Mouse (Mus musculus): ENCODE data around the gene Gm10799. TPM values are rescaled to one million over a fixed set of nuclear protein-coding genes. Genes with fewer than 3 reads are reported as not detected.
A peak's percentile ranks its signal among the peaks of the same experiment; 100 is the strongest.
"Not testable (repeated sequence)": the region's sequence is repeated elsewhere in the genome, so short reads cannot be mapped to it uniquely, and the experiment has no call there.

The Gm10799 gene
- not detected in 2 replicates for polyA plus RNA-seq (2015; fragmentation: Nextera tagmentation; extraction: Ambion mirVana)

GRCm38 (mm10) chr2:104068450-104068849, at the start of gene Gm10799:
Gene Gm10799 (minus strand): TSS chr2:104068550.
- Histone ChIP-seq H3K27ac (replicated peaks) (peak within 1 kb of the TSS; percentile 86), H3K4me2 (peak within 1 kb of the TSS; percentile 75), H3K36me3 (replicated peaks) (peaks cover 11% of the 10 kb centered on the region; the same call in 1 of the 2 replicates), H3K4me1 (replicated peaks) (peaks cover 56% of the 10 kb centered on the region)
- not testable (repeated sequence) for ATAC-seq (ENCODE audit: insufficient read depth); H3K9ac ChIP-seq; H3K9me3 ChIP-seq (replicated peaks); H3K4me3 ChIP-seq (replicated peaks); H3K27me3 ChIP-seq
- WGBS (ENCODE audit: insufficient replicate concordance), result 22% methylated on average over 7 of the region's 7 CpGs

GRCm38 (mm10) chr2:104117173-104117572, 48.8 kb upstream of the Gm10799 start:
- H3K27me3 ChIP-seq; H3K4me2 ChIP-seq; H3K9me3 ChIP-seq (replicated peaks); H3K4me3 ChIP-seq (replicated peaks); ATAC-seq (ENCODE audit: insufficient read depth); H3K9ac ChIP-seq: not testable (repeated sequence)
- peak overlapping the region; percentile 38; the same call in 1 of the 2 replicates for H3K27ac ChIP-seq (replicated peaks)
- H3K36me3 ChIP-seq (replicated peaks), result peaks cover 24% of the 10 kb centered on the region
- H3K4me1 ChIP-seq (replicated peaks), result peaks cover 51% of the 10 kb centered on the region

- no peak overlapping the region for H3K4me2 ChIP-seq
- no peak overlapping the region for H3K27ac ChIP-seq (replicated peaks)
- 79% methylated on average over 3 of the region's 3 CpGs for WGBS (ENCODE audit: insufficient replicate concordance)
- no peaks in the 10 kb centered on the region for H3K9me3 ChIP-seq (replicated peaks)
- H3K4me1 ChIP-seq (replicated peaks), result peaks cover 38% of the 10 kb centered on the region
- ATAC-seq (ENCODE audit: insufficient read depth), result no peak
- no peak overlapping the region for H3K9ac ChIP-seq
- no peaks in the 10 kb centered on the region for H3K27me3 ChIP-seq
- no peak overlapping the region for H3K4me3 ChIP-seq (replicated peaks)
- H3K36me3 ChIP-seq (replicated peaks), result peaks cover 33% of the 10 kb centered on the region
Measured at GRCm38 (mm10) chr2:104114898-104115297, 46.5 kb upstream of the Gm10799 start.

GRCm38 (mm10) chr2:104113563-104113962, 45.2 kb upstream of the Gm10799 start:
- 0 out of 2 replicates have a peak overlapping the region, but pooled peaks have one; percentile 19 for H3K27ac ChIP-seq (replicated peaks)
- H3K9me3 ChIP-seq (replicated peaks); H3K4me3 ChIP-seq (replicated peaks); H3K4me2 ChIP-seq; H3K27me3 ChIP-seq; H3K9ac ChIP-seq: not testable (repeated sequence)
- peak; percentile 67 for ATAC-seq (ENCODE audit: insufficient read depth)
- H3K4me1 ChIP-seq (replicated peaks), result peaks cover 34% of the 10 kb centered on the region
- peaks cover 32% of the 10 kb centered on the region for H3K36me3 ChIP-seq (replicated peaks)

GRCm38 (mm10) chr2:104111170-104111797, 42.9 kb upstream of the Gm10799 start:
- H3K9me3 ChIP-seq (replicated peaks); H3K27me3 ChIP-seq; H3K9ac ChIP-seq; H3K4me2 ChIP-seq; ATAC-seq (ENCODE audit: insufficient read depth); H3K27ac ChIP-seq (replicated peaks); H3K4me3 ChIP-seq (replicated peaks): not testable (repeated sequence)
- no CpG with 5 or more reads among the region's 1 CpGs for WGBS (ENCODE audit: insufficient replicate concordance)
- Histone ChIP-seq H3K4me1 (replicated peaks) (peaks cover 47% of the 10 kb centered on the region), H3K36me3 (replicated peaks) (peaks cover 40% of the 10 kb centered on the region)

- WGBS (ENCODE audit: insufficient replicate concordance), result 66% methylated on average over 4 of the region's 4 CpGs
- Histone ChIP-seq H3K9me3 (replicated peaks) (no peaks in the 10 kb centered on the region), H3K27ac (replicated peaks) (0 out of 2 replicates have a peak overlapping the region, but pooled peaks have one; percentile 2), H3K4me3 (replicated peaks) (no peak overlapping the region), H3K4me1 (replicated peaks) (peaks cover 52% of the 10 kb centered on the region), H3K4me2 (no peak overlapping the region), H3K27me3 (no peaks in the 10 kb centered on the region), H3K36me3 (replicated peaks) (peaks cover 49% of the 10 kb centered on the region), H3K9ac (no peak overlapping the region)
- no peak for ATAC-seq (ENCODE audit: insufficient read depth)
Measured at GRCm38 (mm10) chr2:104110031-104110430, 41.7 kb upstream of the Gm10799 start.

- Histone ChIP-seq H3K27ac (replicated peaks) (0 out of 2 replicates have a peak overlapping the region, but pooled peaks have one; percentile 22), H3K9ac (no peak overlapping the region), H3K27me3 (no peaks in the 10 kb centered on the region), H3K4me1 (replicated peaks) (peaks cover 56% of the 10 kb centered on the region), H3K4me3 (replicated peaks) (no peak overlapping the region), H3K36me3 (replicated peaks) (peaks cover 48% of the 10 kb centered on the region), H3K4me2 (no peak overlapping the region), H3K9me3 (replicated peaks) (no peaks in the 10 kb centered on the region)
- 28% methylated on average over 2 of the region's 2 CpGs for WGBS (ENCODE audit: insufficient replicate concordance)
- no peak for ATAC-seq (ENCODE audit: insufficient read depth)
Measured at GRCm38 (mm10) chr2:104109528-104109927, 41.2 kb upstream of the Gm10799 start.

GRCm38 (mm10) chr2:104109021-104109420, 40.7 kb upstream of the Gm10799 start:
- not testable (repeated sequence) for H3K9me3 ChIP-seq (replicated peaks); H3K27ac ChIP-seq (replicated peaks); H3K4me2 ChIP-seq; H3K27me3 ChIP-seq; ATAC-seq (ENCODE audit: insufficient read depth); H3K4me3 ChIP-seq (replicated peaks); H3K9ac ChIP-seq
- 82% methylated on average over 2 of the region's 2 CpGs for WGBS (ENCODE audit: insufficient replicate concordance)
- Histone ChIP-seq H3K4me1 (replicated peaks) (peaks cover 60% of the 10 kb centered on the region), H3K36me3 (replicated peaks) (peaks cover 49% of the 10 kb centered on the region)

- H3K36me3 ChIP-seq (replicated peaks), result peaks cover 50% of the 10 kb centered on the region
- H3K4me1 ChIP-seq (replicated peaks), result peaks cover 78% of the 10 kb centered on the region
- no peak overlapping the region for H3K9ac ChIP-seq
- H3K4me2 ChIP-seq, result no peak overlapping the region
- no peak for ATAC-seq (ENCODE audit: insufficient read depth)
- H3K27ac ChIP-seq (replicated peaks), result no peak overlapping the region
- H3K9me3 ChIP-seq (replicated peaks), result no peaks in the 10 kb centered on the region
- no peaks in the 10 kb centered on the region for H3K27me3 ChIP-seq
- H3K4me3 ChIP-seq (replicated peaks), result no peak overlapping the region
- 80% methylated on average over 6 of the region's 6 CpGs for WGBS (ENCODE audit: insufficient replicate concordance)
Measured at GRCm38 (mm10) chr2:104104800-104105199, 36.5 kb upstream of the Gm10799 start.

GRCm38 (mm10) chr2:104099946-104100345, 31.6 kb upstream of the Gm10799 start:
- peak overlapping the region; percentile 70 for H3K4me2 ChIP-seq
- ATAC-seq (ENCODE audit: insufficient read depth), result no peak
- H3K36me3 ChIP-seq (replicated peaks), result peaks cover 27% of the 10 kb centered on the region
- H3K9me3 ChIP-seq (replicated peaks), result no peaks in the 10 kb centered on the region
- H3K4me1 ChIP-seq (replicated peaks), result peaks cover 85% of the 10 kb centered on the region
- peak overlapping the region; percentile 70 for H3K4me3 ChIP-seq (replicated peaks)
- 33% methylated on average over 1 of the region's 1 CpGs for WGBS (ENCODE audit: insufficient replicate concordance)
- H3K27me3 ChIP-seq, result no peaks in the 10 kb centered on the region
- H3K27ac ChIP-seq (replicated peaks), result peak overlapping the region; percentile 96
- H3K9ac ChIP-seq, result 0 out of 2 replicates have a peak overlapping the region, but pooled peaks have one; percentile 9

GRCm38 (mm10) chr2:104099231-104099585, 30.9 kb upstream of the Gm10799 start:
- Histone ChIP-seq H3K4me2 (peak overlapping the region; percentile 70), H3K9ac (peak overlapping the region; percentile 59), H3K4me1 (replicated peaks) (peaks cover 81% of the 10 kb centered on the region), H3K4me3 (replicated peaks) (peak overlapping the region; percentile 70), H3K27ac (replicated peaks) (peak overlapping the region; percentile 96), H3K36me3 (replicated peaks) (peaks cover 19% of the 10 kb centered on the region), H3K9me3 (replicated peaks) (no peaks in the 10 kb centered on the region), H3K27me3 (no peaks in the 10 kb centered on the region)
- 78% methylated on average over 2 of the region's 2 CpGs for WGBS (ENCODE audit: insufficient replicate concordance)
- no peak for ATAC-seq (ENCODE audit: insufficient read depth)

Data from liver, embryonic 15.5 days (tissue).